Mouse (Mus musculus) urinary bladder, postnatal 0 days (tissue): ENCODE data around the gene Tuba1b. TPM values are rescaled to one million over a fixed set of nuclear protein-coding genes. Genes with fewer than 3 reads are reported as not detected.

ENCODE experiments used
- polyA plus RNA-seq: library from polyadenylated mRNA; unstranded; fragments of >200 nt; fragmentation: Nextera tagmentation; extraction: Ambion mirVana; gene quantifications from 2 replicates; pipeline ENCODE4 v1.2.1, GENCODE M21; 2015

Gene Tuba1b
- 735 and 945 TPM in 2 replicates for polyA plus RNA-seq

GRCm38 (mm10) chr15:98934217-98934839, at the start of gene Tuba1b:
Gene Tuba1b, minus strand, starts transcription at chr15:98934565.

GRCm38 (mm10) chr15:98953401-98954356, 19.3 kb upstream of the Tuba1b start, which contains the start of the genes Gm49450 and Tuba1a:
Gene Gm49450, minus strand, starts transcription at chr15:98953551.
Gene Tuba1a, minus strand, starts transcription at chr15:98953703.

GRCm38 (mm10) chr15:98917538-98918498, 16.5 kb downstream of the Tuba1b start, which contains the start of gene Lmbr1l:
Gene Lmbr1l, minus strand, starts transcription at chr15:98918231.

GRCm38 (mm10) chr15:98897928-98898800, 36.2 kb downstream of the Tuba1b start, which contains the start of gene Dhh:
Gene Dhh, minus strand, starts transcription at chr15:98898540.

GRCm38 (mm10) chr15:98893940-98894745, 40.2 kb downstream of the Tuba1b start, which contains the start of gene Rhebl1:
Gene Rhebl1, minus strand, starts transcription at chr15:98894540.

Other genes starting within 250 kb of the Tuba1b start
- gene Ccdc65, start 226.4 kb downstream of the Tuba1b start, polyA plus RNA-seq, result 4.9 and 5.3 TPM in 2 replicates
- 39.2 and 42.9 TPM in 2 replicates for gene Fkbp11, start 206.4 kb downstream of the Tuba1b start, polyA plus RNA-seq
- gene Arf3, start 171.4 kb downstream of the Tuba1b start, polyA plus RNA-seq, result 24.2 and 25.3 TPM in 2 replicates
- 0.58 and 1.1 TPM in 2 replicates for gene Wnt10b, start 156.4 kb downstream of the Tuba1b start, polyA plus RNA-seq
- 0.12 TPM in 1 of 2 replicates, not detected in the other for gene Wnt1, start 144.7 kb downstream of the Tuba1b start, polyA plus RNA-seq
- gene Ddn, start 125.1 kb downstream of the Tuba1b start, polyA plus RNA-seq, result not detected in 2 replicates
- 54.6 and 55.4 TPM in 2 replicates for gene Prkag1, start 103.0 kb downstream of the Tuba1b start, polyA plus RNA-seq
- gene Kmt2d, start 63.4 kb downstream of the Tuba1b start, polyA plus RNA-seq, result 5.1 TPM in 2 replicates
- 3.6 TPM in 2 replicates for gene Rhebl1, start 40.0 kb downstream of the Tuba1b start, polyA plus RNA-seq
- 0.48 and 0.96 TPM in 2 replicates for gene Dhh, start 36.0 kb downstream of the Tuba1b start, polyA plus RNA-seq
- 8.2 and 10.4 TPM in 2 replicates for gene Lmbr1l, start 16.3 kb downstream of the Tuba1b start, polyA plus RNA-seq
- gene Gm49450, start 19.0 kb upstream of the Tuba1b start, polyA plus RNA-seq, result not detected in 2 replicates
- gene Tuba1a, start 19.1 kb upstream of the Tuba1b start, polyA plus RNA-seq, result 867 and 1,181 TPM in 2 replicates
- gene Tuba1c, start 95.3 kb upstream of the Tuba1b start, polyA plus RNA-seq, result 157 and 169 TPM in 2 replicates
- 2.2 TPM in 2 replicates for gene Prph, start 120.6 kb upstream of the Tuba1b start, polyA plus RNA-seq
- 4.6 and 6.8 TPM in 2 replicates for gene Troap, start 140.0 kb upstream of the Tuba1b start, polyA plus RNA-seq
- not detected in 2 replicates for gene C1ql4, start 153.3 kb upstream of the Tuba1b start, polyA plus RNA-seq
- 0.11 TPM in 1 of 2 replicates, not detected in the other for gene Dnajc22, start 158.6 kb upstream of the Tuba1b start, polyA plus RNA-seq
- 12.4 and 13.7 TPM in 2 replicates for gene Spats2, start 191.4 kb upstream of the Tuba1b start, polyA plus RNA-seq